9 mouse cellular contexts compared by ENCODE assay signal in genomic region chr13:72629806-72630205, GRCm38 (mm10). TPM values are rescaled to one million over a fixed set of nuclear protein-coding genes. Genes with fewer than 3 reads are reported as not detected.
DNase-seq lines count a peak whose midpoint lies in the region; ATAC-seq and TF ChIP-seq lines count a peak whose summit lies in the region.
"Had no signal": no experiment of that assay in that cellular context is flagged by ENCODE, and none has a peak within 500 bp of the region (broad histone marks: within the 10 kb centered on the region; RNA-seq: fewer than 3 reads in every experiment).

No protein-coding gene starts in this region.

- no peak overlapping the region for H3K27ac ChIP-seq in heart, embryonic 14.5 days (replicated peaks in 1 of 2; ENCODE audit: control insufficient read depth in 1 of 2, insufficient read depth in 1 of 2, low read depth in 2 of 2, low read length in 2 of 2)
- peak overlapping the region; percentile 40; the same call in 1 of the 2 replicates for H3K27ac ChIP-seq in hindbrain, embryonic 16.5 days (ENCODE audit: low read depth, low read length)
- H3K27ac ChIP-seq in neural tube, embryonic 11.5 days (ENCODE audit: low read depth, low read length) = no peak overlapping the region
- H3K27ac ChIP-seq in intestine, embryonic 15.5 days = no peak overlapping the region

- peak overlapping the region; percentile 70 to 79 for H3K4me3 ChIP-seq in heart, embryonic 14.5 days (ENCODE audit: control insufficient read depth in 1 of 2, insufficient read depth in 1 of 2, low read depth in 1 of 2, low read length in 2 of 2)
- peak overlapping the region; percentile 50 for H3K4me3 ChIP-seq in hindbrain, embryonic 16.5 days (ENCODE audit: low read length)
- peak overlapping the region; percentile 69 for H3K4me3 ChIP-seq in neural tube, embryonic 11.5 days (ENCODE audit: low read depth, low read length)
- H3K4me3 ChIP-seq in intestine, embryonic 15.5 days (replicated peaks) = no peak overlapping the region

- no peaks in the 10 kb centered on the region for H3K36me3 ChIP-seq in heart, embryonic 14.5 days (ENCODE audit: control insufficient read depth, insufficient read depth, low read length)
- no peaks in the 10 kb centered on the region for H3K36me3 ChIP-seq in hindbrain, embryonic 16.5 days (ENCODE audit: control insufficient read depth, insufficient read depth, low read length)
- no peaks in the 10 kb centered on the region; the same call in 1 of the 2 replicates for H3K36me3 ChIP-seq in neural tube, embryonic 11.5 days (ENCODE audit: control insufficient read depth, insufficient read depth, low read length)
- no peaks in the 10 kb centered on the region for H3K36me3 ChIP-seq in intestine, embryonic 15.5 days

- H3K4me1 ChIP-seq in heart, embryonic 14.5 days (ENCODE audit: control insufficient read depth in 2 of 2, insufficient read depth in 2 of 2, low read length in 2 of 2) = peaks cover 6 to 23% of the 10 kb centered on the region in 2 experiments; a peak in 3 of 4 replicates
- peaks cover 10% of the 10 kb centered on the region for H3K4me1 ChIP-seq in hindbrain, embryonic 16.5 days (ENCODE audit: control insufficient read depth, insufficient read depth, low read depth, low read length)
- H3K4me1 ChIP-seq in neural tube, embryonic 11.5 days (ENCODE audit: control insufficient read depth, insufficient read depth, low read length) = peaks cover 24% of the 10 kb centered on the region
- peaks cover 20% of the 10 kb centered on the region for H3K4me1 ChIP-seq in intestine, embryonic 15.5 days (replicated peaks)

- 5% methylated on average over 13 of the region's 13 CpGs for WGBS in heart, embryonic 14.5 days
- WGBS in hindbrain, embryonic 16.5 days = 2% methylated on average over 13 of the region's 13 CpGs
- WGBS in neural tube, embryonic 11.5 days = 2% methylated on average over 13 of the region's 13 CpGs
- 5% methylated on average over 13 of the region's 13 CpGs for WGBS in intestine, embryonic 15.5 days

- TF ChIP-seq POLR2A in brain, embryonic 14.5 days (IDR thresholded peaks at IDR 0.05; ENCODE audit: borderline replicate concordance, extremely low read depth, insufficient read depth, insufficient read length, poor library complexity, severe bottlenecking) = no peak

- H3K9me3 ChIP-seq in heart, embryonic 14.5 days (ENCODE audit: control insufficient read depth, low read length) = no peaks in the 10 kb centered on the region
- no peaks in the 10 kb centered on the region for H3K9me3 ChIP-seq in hindbrain, embryonic 16.5 days (ENCODE audit: control insufficient read depth, low read length)
- H3K9me3 ChIP-seq in neural tube, embryonic 11.5 days (ENCODE audit: control insufficient read depth, low read length) = no peaks in the 10 kb centered on the region
- H3K9me3 ChIP-seq in intestine, embryonic 15.5 days = no peaks in the 10 kb centered on the region

- peak overlapping the region; percentile 81 for H3K9ac ChIP-seq in heart, embryonic 14.5 days (ENCODE audit: low read length)
- peak overlapping the region; percentile 69 for H3K9ac ChIP-seq in hindbrain, embryonic 16.5 days (ENCODE audit: low read depth, low read length)
- peak overlapping the region; percentile 63 for H3K9ac ChIP-seq in neural tube, embryonic 11.5 days (ENCODE audit: low read length)
- H3K9ac ChIP-seq in intestine, embryonic 15.5 days = no peak overlapping the region
- H3K9ac ChIP-seq: liver, postnatal 0 days had no signal

- no peak for ATAC-seq in heart, embryonic 14.5 days (ENCODE audit: insufficient number of reproducible peaks, insufficient read depth, low FRiP score, low read depth)
- no peak for ATAC-seq in hindbrain, embryonic 16.5 days
- ATAC-seq in neural tube, embryonic 11.5 days (ENCODE audit: insufficient read depth, low FRiP score, low TSS enrichment) = no peak
- no peak for ATAC-seq in intestine, embryonic 15.5 days
- ATAC-seq: liver, postnatal 0 days had no signal

- peak overlapping the region; percentile 92 for H3K4me2 ChIP-seq in heart, embryonic 14.5 days (ENCODE audit: low read length)
- H3K4me2 ChIP-seq in hindbrain, embryonic 16.5 days (ENCODE audit: low read length) = peak overlapping the region; percentile 60
- peak overlapping the region; percentile 87 for H3K4me2 ChIP-seq in neural tube, embryonic 11.5 days (ENCODE audit: low read depth)
- no peak overlapping the region for H3K4me2 ChIP-seq in intestine, embryonic 15.5 days (replicated peaks)

- TF ChIP-seq CTCF in brain, embryonic 14.5 days (IDR thresholded peaks at IDR 0.05; ENCODE audit: borderline replicate concordance, extremely low read depth, insufficient read depth, insufficient read length) = no peak

- peaks cover 89% of the 10 kb centered on the region for H3K27me3 ChIP-seq in heart, embryonic 14.5 days (ENCODE audit: control insufficient read depth, insufficient read depth, low read length)
- H3K27me3 ChIP-seq in hindbrain, embryonic 16.5 days (replicated peaks; ENCODE audit: control insufficient read depth, insufficient read depth, low read length) = peaks cover 18% of the 10 kb centered on the region
- H3K27me3 ChIP-seq in neural tube, embryonic 11.5 days (ENCODE audit: control insufficient read depth, insufficient read depth, low read length) = peaks cover 75% of the 10 kb centered on the region
- peaks cover 89% of the 10 kb centered on the region for H3K27me3 ChIP-seq in intestine, embryonic 15.5 days (replicated peaks)

- no peak for DNase-seq in heart, adult 11 months
- peak; percentile 54 for DNase-seq in brain, embryonic 14.5 days (ENCODE audit: low read depth)
- peak; percentile 45 for DNase-seq in neural tube, embryonic 11.5 days (ENCODE audit: low spot score)
- DNase-seq in ovary, postnatal 10 days (ENCODE audit: low spot score) = no peak
- no peak for DNase-seq in layer of hippocampus, adult 9-10 months (ENCODE audit: low spot score)
- DNase-seq: liver, postnatal 0 days had no signal

RNA-seq across cellular contexts. Expression of gene Irx2, which starts 1.2 kb away (rescaled TPM):
- polyA plus RNA-seq in heart, embryonic 14.5 days (2014; fragmentation: Nextera tagmentation; extraction: Ambion mirVana) = 11.2 and 13.3 TPM in 2 replicates
- 47.9 and 89.3 TPM in 2 replicates for polyA plus RNA-seq in brain, embryonic 14.5 days (2012; rRNA removed)
- polyA plus RNA-seq in hindbrain, embryonic 16.5 days (2015; fragmentation: Nextera tagmentation; extraction: Ambion mirVana) = 19.3 and 22.6 TPM in 2 replicates
- 19.6 and 21.9 TPM in 2 replicates for polyA plus RNA-seq in neural tube, embryonic 11.5 days (2014; fragmentation: Nextera tagmentation; extraction: Ambion mirVana)
- 0.25 and 0.35 TPM in 2 replicates for polyA plus RNA-seq in intestine, embryonic 15.5 days (2015; fragmentation: Nextera tagmentation; extraction: Ambion mirVana)
- polyA plus RNA-seq: liver, postnatal 0 days had no signal

Comparison
In these comparisons a context has a peak if more than half of its experiments do, and no peak if none do; other contexts are left out.
1. DNase-seq: peak in brain, embryonic 14.5 days (single experiment) and neural tube, embryonic 11.5 days (single experiment); none in heart, adult 11 months (single experiment), ovary, postnatal 10 days (single experiment) and layer of hippocampus, adult 9-10 months (single experiment).